Mouse (Mus musculus) erythroblast, embryonic 14.5 days (primary cell): ENCODE measurements around the gene Zfp335. TPM values are rescaled to one million over a fixed set of nuclear protein-coding genes. Genes with fewer than 3 reads are reported as not detected.

Experiments
- H3K27me3 ChIP-seq: 2 replicates; pipeline ENCODE4 v1.6.1; 2012; ENCODE audit warnings: inconsistent platforms; ENCODE audit not compliant: control insufficient read depth
- H3K36me3 ChIP-seq: 2 replicates; pipeline ENCODE4 v1.6.1; 2012; ENCODE audit warnings: mild to moderate bottlenecking, inconsistent platforms; ENCODE audit not compliant: control insufficient read depth
- H3K4me1 ChIP-seq: 2 replicates; pipeline ENCODE4 v1.6.1; 2012; ENCODE audit warnings: inconsistent platforms; ENCODE audit not compliant: control insufficient read depth
- H3K4me3 ChIP-seq: replicated peaks from 2 replicates; pipeline ENCODE3; 2012; ENCODE audit warnings: moderate library complexity, mild to moderate bottlenecking, inconsistent platforms
- H3K9me3 ChIP-seq: 2 replicates; pipeline ENCODE4 v1.6.1; 2012; ENCODE audit warnings: low read length, inconsistent platforms, mixed read lengths; ENCODE audit not compliant: control insufficient read depth
- GATA1 ChIP-seq: IDR thresholded peaks from 2 replicates; pipeline ENCODE4 v1.6.1; 2012; ENCODE audit warnings: low read length, inconsistent platforms, mixed read lengths
- TAL1 ChIP-seq: IDR thresholded peaks from 3 replicates; pipeline ENCODE4 v1.6.1; 2012; ENCODE audit warnings: low read length, inconsistent platforms, mixed read lengths
- polyA plus RNA-seq: library from polyadenylated mRNA; stranded (reverse); fragments of >175 nt; gene quantifications from 2 replicates; pipeline ENCODE4 v1.2.3, GENCODE M21; 2012

The Zfp335 gene
- polyA plus RNA-seq, 1 experiment: 5.8 TPM

DNA sequence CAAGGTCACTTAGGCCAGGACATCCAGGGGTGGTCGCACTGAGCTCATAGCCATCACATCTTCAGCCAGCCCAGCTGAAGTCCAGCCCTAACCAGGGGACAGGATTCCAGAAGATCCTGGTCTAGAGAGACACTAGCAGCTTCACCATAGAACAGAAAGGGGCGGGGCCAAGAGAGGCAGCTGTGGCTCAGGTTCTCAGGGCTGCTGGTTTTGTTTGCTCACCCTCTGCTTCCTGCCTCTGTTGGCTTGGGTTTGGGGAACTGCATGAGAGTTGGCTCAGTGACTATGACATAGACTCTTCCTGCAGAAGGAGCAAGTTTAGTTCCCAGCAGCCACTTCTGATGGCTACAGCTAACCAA, 1.9 kb upstream of the Zfp335 start:
- TF ChIP-seq GATA1 (no peak), TAL1 (no peak)
- Histone ChIP-seq H3K27me3 (no peaks in the 10 kb centered on the region), H3K36me3 (peaks cover 38% of the 10 kb centered on the region), H3K4me3 (no peak overlapping the region), H3K4me1 (peaks cover 48% of the 10 kb centered on the region), H3K9me3 (no peaks in the 10 kb centered on the region)

DNA sequence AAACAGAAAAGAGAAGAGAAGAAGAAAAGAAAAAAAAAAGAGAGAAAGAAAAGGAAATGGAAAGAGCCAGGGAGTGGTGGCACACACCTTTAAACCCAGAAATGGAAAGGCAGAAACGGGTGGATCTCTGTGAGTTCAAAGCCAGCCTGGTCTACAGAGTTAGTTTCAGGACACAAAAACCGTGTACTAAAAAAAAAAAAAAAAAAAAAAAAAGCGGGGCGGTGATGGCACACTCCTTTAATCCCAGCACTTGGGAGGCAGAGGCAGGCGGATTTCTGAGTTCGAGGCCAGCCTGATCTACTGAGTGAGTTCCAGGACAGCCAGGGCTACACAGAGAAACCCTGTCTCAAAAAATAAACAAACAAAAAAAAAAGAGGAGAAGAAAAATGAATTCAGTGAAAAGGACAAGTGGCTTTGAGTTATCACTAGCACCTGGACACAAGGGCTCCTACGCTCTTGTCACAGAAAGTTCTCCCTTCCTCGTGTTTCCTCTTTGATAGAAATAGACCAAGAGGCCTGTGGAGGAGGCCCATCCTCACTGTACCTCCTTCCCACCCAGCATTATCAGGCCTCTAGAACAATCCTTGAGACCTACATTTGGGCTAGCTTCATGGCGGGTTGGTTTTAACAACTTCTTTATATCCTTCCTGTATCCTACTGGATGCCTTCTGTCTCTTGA, 1.3 kb upstream of the Zfp335 start:
- H3K4me3 ChIP-seq: peak overlapping the region; percentile 94
- H3K4me1 ChIP-seq: peaks cover 46% of the 10 kb centered on the region
- H3K36me3 ChIP-seq: peaks cover 39% of the 10 kb centered on the region
- TF ChIP-seq TAL1: no peak
- TF ChIP-seq GATA1: no peak
- H3K9me3 ChIP-seq: peaks cover 1% of the 10 kb centered on the region
- H3K27me3 ChIP-seq: no peaks in the 10 kb centered on the region

DNA sequence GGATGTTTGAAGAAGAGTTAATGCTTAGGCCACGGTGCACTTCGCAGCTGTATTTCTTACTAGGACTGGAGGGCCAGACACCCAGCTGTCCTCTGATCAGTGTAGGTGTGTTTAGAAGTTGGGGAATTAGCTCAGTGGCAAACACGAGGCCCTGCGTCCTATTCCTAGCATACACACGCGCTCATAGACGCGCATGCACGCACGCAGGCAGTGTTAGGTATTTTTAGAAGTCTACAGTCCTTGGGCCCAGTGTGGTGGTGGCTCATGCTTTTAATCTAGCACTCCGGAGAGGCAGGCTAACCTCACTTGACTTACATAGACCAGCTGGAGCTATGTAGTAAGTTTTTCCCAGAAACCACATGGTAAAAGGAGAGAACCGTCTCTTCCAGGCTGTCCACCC, 594 bp upstream of the Zfp335 start:
- Histone ChIP-seq H3K4me1 (peaks cover 47% of the 10 kb centered on the region), H3K27me3 (no peaks in the 10 kb centered on the region; the same call in 1 of the 2 replicates), H3K9me3 (peaks cover 8% of the 10 kb centered on the region), H3K36me3 (peaks cover 42% of the 10 kb centered on the region), H3K4me3 (peak overlapping the region; percentile 94)
- TF ChIP-seq TAL1 (no peak), GATA1 (no peak)

DNA sequence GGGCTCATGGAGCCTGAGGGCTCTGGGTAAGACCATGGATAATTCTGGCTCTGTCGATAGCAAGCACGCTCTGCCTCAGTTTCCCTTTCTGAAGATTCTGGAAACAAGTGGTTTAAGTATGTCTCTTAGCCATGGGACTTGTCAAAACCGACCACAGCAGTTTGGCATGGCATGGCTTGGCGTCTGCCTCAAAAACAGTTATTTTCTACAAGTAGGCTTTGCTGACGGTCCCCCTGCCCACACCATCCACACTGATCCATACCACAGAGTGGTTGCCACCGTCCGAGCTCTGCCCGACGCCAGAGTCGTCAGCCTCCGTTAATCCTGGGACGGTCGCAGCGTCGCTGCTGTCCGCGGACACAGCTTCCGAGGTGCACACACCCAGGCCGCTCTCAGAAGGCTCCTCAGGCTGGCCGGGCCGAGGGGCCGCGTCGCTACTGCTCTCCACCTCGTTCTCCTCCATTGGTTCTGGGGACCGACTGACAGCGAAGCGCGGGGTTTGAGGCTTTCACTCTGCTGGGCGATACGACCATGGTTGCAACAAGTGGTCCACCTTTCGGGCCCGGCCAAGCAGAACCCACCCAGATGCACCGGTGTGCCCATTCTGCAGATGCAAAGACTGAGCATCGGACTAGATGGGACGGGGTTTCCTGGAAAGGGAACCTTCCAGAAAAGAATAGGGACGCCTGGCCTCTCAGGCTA, 1.0 kb downstream of the Zfp335 start:
- H3K9me3 ChIP-seq: peaks cover 21% of the 10 kb centered on the region
- no peaks in the 10 kb centered on the region; the same call in 1 of the 2 replicates for H3K27me3 ChIP-seq
- H3K36me3 ChIP-seq: peaks cover 59% of the 10 kb centered on the region
- H3K4me1 ChIP-seq: peaks cover 47% of the 10 kb centered on the region
- TF ChIP-seq TAL1: no peak
- TF ChIP-seq GATA1: no peak
- peak overlapping the region; percentile 94 for H3K4me3 ChIP-seq

DNA sequence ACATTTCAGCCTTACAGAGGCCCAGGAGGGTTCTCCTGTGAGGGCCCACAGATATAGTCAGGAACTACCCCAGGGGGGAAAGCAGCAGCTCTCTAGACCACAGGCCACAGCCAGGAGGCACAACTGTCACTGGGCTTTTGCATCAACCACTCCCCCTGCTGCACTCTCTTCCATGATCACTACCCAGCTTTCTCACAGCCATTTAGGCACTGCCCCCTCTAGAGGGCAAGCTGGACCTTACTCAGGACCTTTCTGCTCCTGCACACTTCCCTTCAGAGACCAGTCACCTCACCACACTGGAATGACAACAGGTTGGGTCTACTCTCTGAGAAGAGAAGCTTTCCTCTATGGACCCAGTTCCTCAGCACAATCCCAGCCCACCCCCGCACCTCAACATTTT, 2.0 kb downstream of the Zfp335 start:
- peaks cover 21% of the 10 kb centered on the region for H3K9me3 ChIP-seq
- H3K27me3 ChIP-seq: no peaks in the 10 kb centered on the region; the same call in 1 of the 2 replicates
- H3K4me3 ChIP-seq: peak overlapping the region; percentile 94
- peaks cover 68% of the 10 kb centered on the region for H3K36me3 ChIP-seq
- peaks cover 53% of the 10 kb centered on the region for H3K4me1 ChIP-seq
- TF ChIP-seq GATA1: no peak
- no peak for TF ChIP-seq TAL1

DNA sequence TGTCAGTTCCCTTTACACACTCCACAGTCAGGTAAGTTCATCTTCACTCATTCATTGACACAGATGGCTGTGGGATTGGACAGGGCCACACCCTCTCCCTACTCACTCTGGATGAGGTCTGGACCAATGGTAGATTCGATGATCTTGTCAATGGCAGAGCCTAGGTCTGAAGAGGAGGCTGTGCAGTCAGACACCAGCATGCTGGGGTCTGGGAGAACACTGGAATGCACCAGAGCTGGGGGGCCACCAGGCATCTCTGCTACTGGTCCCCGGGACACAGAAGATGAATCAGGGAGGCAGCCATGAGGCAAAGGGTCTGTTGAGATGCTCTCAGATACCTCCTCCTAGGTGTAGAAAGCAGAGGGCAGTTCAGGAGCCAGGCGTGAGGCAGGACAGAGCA, 2.5 kb downstream of the Zfp335 start:
- TF ChIP-seq TAL1 (no peak), GATA1 (no peak)
- H3K9me3 ChIP-seq: peaks cover 21% of the 10 kb centered on the region
- peaks cover 52% of the 10 kb centered on the region for H3K4me1 ChIP-seq
- peaks cover 69% of the 10 kb centered on the region for H3K36me3 ChIP-seq
- no peaks in the 10 kb centered on the region; the same call in 1 of the 2 replicates for H3K27me3 ChIP-seq
- peak overlapping the region; percentile 94 for H3K4me3 ChIP-seq

DNA sequence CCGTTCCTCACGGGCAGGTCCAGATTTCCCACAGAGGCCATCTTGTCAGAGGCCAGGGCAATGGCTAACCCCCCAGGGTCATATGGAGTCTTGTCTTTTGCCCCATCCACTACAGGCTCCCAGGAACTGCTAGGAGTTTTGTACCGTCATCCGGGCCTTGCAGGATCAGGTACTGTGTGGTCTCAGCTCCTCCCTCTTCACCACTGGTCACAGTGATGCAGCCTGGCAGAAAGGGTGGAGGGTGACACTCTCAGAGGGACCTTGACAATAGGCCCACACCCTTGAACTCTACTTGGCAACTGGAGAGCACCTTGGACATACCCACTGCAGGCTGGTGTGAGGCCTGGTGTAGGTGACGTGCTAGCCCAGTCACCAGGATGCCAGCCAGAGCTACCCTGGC, 3.5 kb downstream of the Zfp335 start:
- Histone ChIP-seq H3K4me3 (no peak overlapping the region), H3K9me3 (peaks cover 21% of the 10 kb centered on the region), H3K27me3 (no peaks in the 10 kb centered on the region; the same call in 1 of the 2 replicates), H3K4me1 (peaks cover 41% of the 10 kb centered on the region), H3K36me3 (peaks cover 71% of the 10 kb centered on the region)
- TF ChIP-seq GATA1: no peak
- TF ChIP-seq TAL1: no peak

DNA sequence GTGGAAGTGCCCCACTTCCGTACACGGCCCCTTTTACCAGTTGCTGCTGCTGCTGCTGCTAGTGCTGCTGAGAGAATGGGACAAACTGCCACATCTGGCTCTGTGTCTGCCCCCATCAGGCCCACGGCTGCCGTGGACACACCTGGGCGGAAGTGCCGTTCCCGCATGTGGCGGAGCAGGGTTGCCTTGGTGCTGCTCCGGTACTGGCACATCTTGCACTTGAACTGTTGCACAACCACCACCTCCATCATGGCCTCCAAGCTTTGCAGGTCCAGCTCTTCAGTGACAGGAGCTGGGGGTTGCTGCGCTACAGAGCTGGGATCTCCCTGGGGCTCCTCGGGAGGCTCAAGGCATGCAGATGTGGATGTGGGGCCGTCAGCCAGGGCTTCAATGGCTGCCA, 4.0 kb downstream of the Zfp335 start:
- peaks cover 76% of the 10 kb centered on the region for H3K36me3 ChIP-seq
- no peak overlapping the region for H3K4me3 ChIP-seq
- peaks cover 38% of the 10 kb centered on the region for H3K4me1 ChIP-seq
- H3K27me3 ChIP-seq: no peaks in the 10 kb centered on the region; the same call in 1 of the 2 replicates
- H3K9me3 ChIP-seq: peaks cover 21% of the 10 kb centered on the region
- TF ChIP-seq GATA1 (no peak), TAL1 (no peak)

DNA sequence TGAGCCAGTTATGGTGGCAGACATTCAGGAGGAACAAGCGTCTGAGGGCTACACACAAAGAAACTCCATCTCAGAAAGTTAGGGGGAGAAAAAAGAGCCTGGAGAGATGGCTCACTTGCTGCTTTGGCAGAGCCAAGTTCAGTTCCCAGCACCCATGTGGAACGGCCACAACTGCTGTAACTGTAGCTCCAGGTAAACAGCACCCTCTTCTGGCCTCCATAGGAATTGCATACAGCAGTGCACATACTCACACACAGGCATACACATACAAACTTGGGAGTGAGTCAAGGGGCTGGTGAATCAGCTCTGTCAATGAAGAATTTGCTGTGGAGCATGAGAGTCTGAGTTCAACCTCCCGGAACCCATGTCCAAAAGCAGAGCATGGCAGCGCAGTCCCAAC, 5.5 kb downstream of the Zfp335 start:
- no peak for TF ChIP-seq GATA1
- TF ChIP-seq TAL1: no peak
- peaks cover 33% of the 10 kb centered on the region for H3K4me1 ChIP-seq
- H3K27me3 ChIP-seq: no peaks in the 10 kb centered on the region; the same call in 1 of the 2 replicates
- peaks cover 21% of the 10 kb centered on the region for H3K9me3 ChIP-seq
- peaks cover 90% of the 10 kb centered on the region for H3K36me3 ChIP-seq
- H3K4me3 ChIP-seq: no peak overlapping the region
